ENCODE assay signal across 8 mouse cellular contexts in the genomic region with DNA sequence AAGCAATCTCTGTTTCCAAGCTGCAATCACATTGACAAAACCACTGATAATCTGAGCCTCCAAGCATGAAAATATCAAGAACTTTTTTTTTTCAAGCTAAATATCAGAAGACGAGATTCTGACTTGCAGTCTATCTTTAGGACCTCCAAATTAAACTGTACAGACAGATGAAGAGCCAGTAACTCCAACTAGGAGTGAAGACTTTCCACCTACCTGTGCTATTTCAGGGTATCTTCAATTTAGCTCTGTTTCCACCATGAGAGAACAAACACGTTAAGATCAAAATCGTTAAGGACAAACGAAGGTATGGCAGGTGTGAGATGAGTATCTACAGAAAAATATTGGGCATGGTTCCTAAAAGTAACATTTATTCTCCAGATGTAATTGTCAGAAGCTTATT.
"Had no signal": no experiment of that assay in that cellular context is flagged by ENCODE, and none has a peak within 500 bp of the region (broad histone marks: within the 10 kb centered on the region; RNA-seq: fewer than 3 reads in every experiment).

No protein-coding gene starts in this region.

- DNase-seq: lung, adult 18-20 months; lung, postnatal 4 days; midbrain, embryonic 14.5 days; retina, postnatal 1 day; right cerebral cortex, adult 18-20 months; thymus, adult 2 months; thymus, postnatal 25 days; thymus, postnatal 4 days had no signal
